ENCODE assay signal across 18 mouse cellular contexts in genomic region chr2:105771314-105771713, GRCm38 (mm10).
"Had no signal": no experiment of that assay in that cellular context is flagged by ENCODE, and none has a peak within 500 bp of the region (broad histone marks: within the 10 kb centered on the region; RNA-seq: fewer than 3 reads in every experiment).

No protein-coding gene starts in this region.

- H3K9me3 ChIP-seq: neural tube, embryonic 15.5 days had no signal

- DNase-seq: lung, embryonic 14.5 days; lung, postnatal 10 days; lung, postnatal 4 days; midbrain, embryonic 14.5 days; retina, postnatal 1 day; right cerebral cortex, adult 18-20 months; right cerebral cortex, postnatal 25 days; right cerebral cortex, postnatal 4 days; spleen, adult 18-20 months; thymus, adult 18-20 months; thymus, postnatal 14 days; thymus, postnatal 36 days had no signal

- ATAC-seq: midbrain, embryonic 16.5 days had no signal

- H3K9ac ChIP-seq: lung, embryonic 14.5 days; midbrain, embryonic 12.5 days; neural tube, embryonic 13.5 days; neural tube, embryonic 15.5 days had no signal

- H3K4me3 ChIP-seq: midbrain, embryonic 10.5 days; midbrain, embryonic 12.5 days; myocyte; neural tube, embryonic 13.5 days; neural tube, embryonic 15.5 days had no signal

- H3K27ac ChIP-seq: midbrain, embryonic 10.5 days; midbrain, embryonic 12.5 days; neural tube, embryonic 13.5 days; neural tube, embryonic 15.5 days had no signal

- H3K4me1 ChIP-seq: midbrain, embryonic 10.5 days; midbrain, embryonic 12.5 days; neural tube, embryonic 13.5 days; neural tube, embryonic 15.5 days had no signal

- H3K27me3 ChIP-seq: neural tube, embryonic 13.5 days; neural tube, embryonic 15.5 days had no signal

- H3K4me2 ChIP-seq: lung, embryonic 14.5 days; midbrain, embryonic 12.5 days; neural tube, embryonic 13.5 days; neural tube, embryonic 15.5 days had no signal

- H3K36me3 ChIP-seq: midbrain, embryonic 10.5 days; midbrain, embryonic 12.5 days; neural tube, embryonic 15.5 days had no signal
